Mouse (Mus musculus) thymus, postnatal 10 days (tissue): ENCODE measurements around the gene Ecd.
"Not testable (repeated sequence)": the region's sequence is repeated elsewhere in the genome, so short reads cannot be mapped to it uniquely, and the experiment has no call there.

ENCODE experiments used
- DNase-seq, 2 experiments: peaks; one replicate each; pipeline ENCODE4 v3.0.0; 2021; ENCODE audit warnings: low spot score in 2 of 2

Ecd gene

DNA sequence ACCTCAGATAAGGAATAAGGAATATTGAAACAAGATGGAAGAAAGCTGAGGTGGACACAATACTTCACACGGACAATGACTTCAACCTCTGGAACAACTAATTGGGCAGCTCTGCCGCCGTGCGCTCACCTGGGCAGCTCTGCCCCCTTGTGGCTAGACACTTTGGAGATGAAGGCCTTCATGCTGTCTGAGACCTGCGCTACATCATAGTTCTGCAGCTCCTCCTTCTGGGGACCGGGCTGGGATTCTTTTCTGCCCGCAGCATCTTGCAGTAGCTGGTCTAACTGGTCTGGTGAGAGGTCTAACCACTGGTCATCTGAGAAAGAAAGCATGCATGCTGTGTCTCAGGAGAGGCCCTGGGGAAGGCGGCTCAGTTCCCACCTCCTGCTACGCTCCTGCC is 19.4 kb downstream of the Ecd start:
- DNase-seq, result peak in 1 of 2 experiments; percentile 25

- no peak for DNase-seq
These were observed 23.7 kb downstream of the Ecd start for GRCm38 (mm10) chr14:20324196-20324595.

DNA sequence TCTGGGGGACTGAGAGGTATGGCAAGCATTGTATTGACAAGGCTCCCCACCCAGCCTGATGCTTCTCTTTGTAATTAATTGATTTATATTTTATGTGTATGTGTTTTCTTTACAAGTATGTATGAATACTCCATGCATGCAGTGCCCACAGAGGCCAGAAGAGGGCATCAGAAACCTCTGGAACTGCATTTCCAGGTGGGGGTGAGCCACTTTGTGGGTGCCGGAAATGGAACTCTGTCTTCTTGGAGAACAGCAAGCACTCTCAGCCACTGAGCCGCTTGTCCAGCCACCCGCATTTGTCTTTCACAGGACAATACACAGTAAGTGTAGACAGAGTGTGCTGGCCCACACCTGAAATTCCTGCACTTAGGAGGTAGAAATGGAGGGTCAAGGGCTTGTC is 28.5 kb downstream of the Ecd start:
- peak; percentile 27 to 51 for DNase-seq

- DNase-seq, result no peak
These were observed 32.8 kb downstream of the Ecd start for GRCm38 (mm10) chr14:20315137-20315536.

GRCm38 (mm10) chr14:20305085-20305484 is 42.8 kb downstream of the Ecd start:
- not testable (repeated sequence) for DNase-seq

GRCm38 (mm10) chr14:20298131-20298530 is 49.8 kb downstream of the Ecd start:
- no peak for DNase-seq

DNA sequence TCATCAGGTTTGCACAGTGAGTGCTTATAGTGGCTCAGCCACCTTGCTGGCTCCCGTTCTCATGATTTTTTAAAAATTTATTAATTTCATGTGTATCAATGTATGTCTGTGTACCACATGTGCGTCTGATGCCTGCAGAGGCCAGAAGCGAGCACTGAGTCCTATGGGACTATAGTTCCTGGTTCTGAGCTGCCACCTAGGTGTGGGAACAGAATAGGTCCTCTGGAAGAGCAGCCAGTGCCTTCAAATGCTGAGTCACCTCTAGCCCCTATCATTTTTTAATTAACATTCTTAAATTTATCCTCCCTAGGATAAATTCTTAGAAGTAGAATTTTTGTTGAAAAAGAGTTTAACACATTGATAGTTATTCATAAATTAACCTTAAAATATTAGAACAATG is 50.3 kb downstream of the Ecd start:
- no peak for DNase-seq

DNA sequence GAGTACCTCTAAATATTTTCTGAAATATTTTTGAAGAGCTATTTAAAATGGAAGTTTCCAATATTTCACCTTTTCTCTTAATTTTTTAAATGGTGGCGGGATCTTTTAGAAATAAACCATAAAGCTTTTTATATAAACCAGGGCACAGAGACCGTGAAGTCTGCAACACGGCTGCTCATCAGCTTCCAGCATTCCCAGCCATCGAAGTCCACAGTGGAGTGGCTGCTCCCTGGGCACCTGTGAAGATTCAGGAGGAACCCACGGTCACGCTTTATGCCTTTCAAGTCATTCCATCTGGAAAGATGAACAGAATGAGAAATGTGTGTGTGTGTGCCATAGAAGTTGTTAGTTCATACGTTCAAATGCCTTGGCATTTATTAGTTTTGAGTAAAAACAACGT is 53.0 kb downstream of the Ecd start:
- peak in 1 of 2 experiments; percentile 13 for DNase-seq

DNA sequence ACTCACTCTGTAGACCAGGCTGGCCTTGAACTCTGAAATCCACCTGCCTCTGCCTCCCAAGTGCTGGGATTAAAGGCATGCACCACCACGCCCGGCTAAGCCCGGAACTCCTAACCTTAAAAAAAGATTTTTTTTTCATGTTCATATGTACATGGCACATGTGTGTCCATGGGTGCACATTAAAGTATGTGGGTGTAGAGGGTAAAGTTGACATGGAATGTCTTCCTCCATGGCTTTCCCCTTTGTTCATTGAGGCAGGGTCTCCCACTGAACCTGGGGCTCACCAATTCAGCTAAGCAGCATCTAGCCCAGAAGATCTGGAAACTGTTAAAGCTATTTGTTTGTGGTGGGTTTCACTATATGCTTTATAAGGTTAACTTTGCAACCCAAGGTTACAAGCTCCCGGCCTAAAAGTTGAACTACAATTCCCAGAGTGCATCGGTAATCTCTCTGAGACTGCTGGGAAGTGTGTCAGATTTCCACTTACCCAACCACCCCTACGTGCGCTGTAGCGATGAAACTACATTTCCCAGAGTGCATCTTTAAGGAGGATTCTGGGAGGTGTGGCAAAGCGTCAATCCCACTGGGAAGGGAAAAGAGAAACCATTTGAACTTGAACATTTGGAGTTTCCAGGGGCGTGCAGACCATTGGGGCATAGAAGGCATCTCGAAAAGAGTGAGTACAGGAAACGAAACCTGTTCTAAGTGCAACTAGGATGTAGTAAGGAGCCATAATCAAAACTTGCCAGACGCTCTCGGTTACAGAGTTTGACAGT is 53.6 kb downstream of the Ecd start, which contains the start of gene Nudt13:
TSS of gene Nudt13 (plus strand) at position 581 of the 776 bp plus-strand sequence.
- peak; percentile 69 to 71 for DNase-seq

- no peak for DNase-seq
These were observed 56.5 kb downstream of the Ecd start for GRCm38 (mm10) chr14:20291391-20291790.
